Mouse (Mus musculus) limb, embryonic 14.5 days (tissue): ENCODE results near the gene Adcy3. TPM values are rescaled to one million over a fixed set of nuclear protein-coding genes. Genes with fewer than 3 reads are reported as not detected.

Source experiments
- ATAC-seq: fragments of 200-750 bp; cut with Nextera tagmentation; 2 replicates; pipeline ENCODE4 v1.8.0; 2017; ENCODE audit warnings: low read depth, moderate number of reproducible peaks, moderate TSS enrichment; ENCODE audit not compliant: low FRiP score
- DNase-seq: peaks from one replicate; pipeline ENCODE4 v3.0.0-alpha.2; 2015; ENCODE audit warnings: low spot score
- H3K27ac ChIP-seq: fragments of 300-500 bp; sonication (generic); replicated peaks from 2 replicates; pipeline ENCODE4 v1.5.1; 2014; ENCODE audit warnings: low read depth, mild to moderate bottlenecking, low read length, moderate library complexity, mixed read lengths
- H3K27me3 ChIP-seq: fragments of 300-500 bp; sonication (generic); 2 replicates; pipeline ENCODE4 v1.6.1; 2014; ENCODE audit warnings: low read length, mixed read lengths; ENCODE audit not compliant: control insufficient read depth, insufficient read depth
- H3K36me3 ChIP-seq: fragments of 300-500 bp; sonication (generic); 2 replicates; pipeline ENCODE4 v1.6.1; 2014; ENCODE audit warnings: mild to moderate bottlenecking, low read length, moderate library complexity, mixed read lengths; ENCODE audit not compliant: control insufficient read depth, insufficient read depth
- H3K4me1 ChIP-seq: fragments of 300-500 bp; sonication (generic); 2 replicates; pipeline ENCODE4 v1.6.1; 2014; ENCODE audit warnings: antibody characterized with exemption, low read length, mixed read lengths; ENCODE audit not compliant: control insufficient read depth, insufficient read depth
- H3K4me2 ChIP-seq: fragments of 300-500 bp; sonication (generic); replicated peaks from 2 replicates; pipeline ENCODE4 v1.6.1; 2014; ENCODE audit warnings: low read depth, mild to moderate bottlenecking, low read length, moderate library complexity; ENCODE audit not compliant: severe bottlenecking
- H3K4me3 ChIP-seq: fragments of 300-500 bp; sonication (generic); replicated peaks from 2 replicates; pipeline ENCODE4 v1.5.1; 2014; ENCODE audit warnings: low read length
- H3K9ac ChIP-seq: fragments of 300-500 bp; sonication (generic); 2 replicates; pipeline ENCODE4 v1.6.1; 2014; ENCODE audit warnings: mild to moderate bottlenecking, low read depth, low read length, moderate library complexity; ENCODE audit not compliant: severe bottlenecking
- H3K9me3 ChIP-seq: fragments of 300-500 bp; sonication (generic); 2 replicates; pipeline ENCODE4 v1.6.1; 2016; ENCODE audit warnings: low read length; ENCODE audit not compliant: control insufficient read depth
- POLR2A ChIP-seq: fragments of 200-500 bp; IDR thresholded peaks from 2 replicates; pipeline ENCODE4 v1.8.0; 2012; ENCODE audit warnings: inconsistent platforms, mild to moderate bottlenecking, moderate library complexity, borderline replicate concordance; ENCODE audit not compliant: insufficient read depth, insufficient read length; ENCODE audit errors: extremely low read depth
- WGBS: fragments of 180-500 bp; shearing (Covaris S2); extraction: QIAGEN DNeasy Blood & Tissue Kit; methylation state at CpG from one replicate; pipeline ENCODE4 v1.1.7; 2014; 5-methylcytosine and 5-hydroxymethylcytosine counted together
- polyA plus RNA-seq, 2 experiments: library from polyadenylated mRNA; depleted of rRNA in 1 of 2; stranded (reverse) in 1 of 2; unstranded in 1 of 2; fragments of >200 nt; fragmentation: Nextera tagmentation in 1 of 2; extraction: Ambion mirVana in 1 of 2; gene quantifications; 2 replicates each; pipeline versions ENCODE4 v1.2.1 to v1.2.3; 2012 to 2014

Adcy3 gene
- polyA plus RNA-seq, 2 experiments: 11.5 to 15.5 TPM

DNA sequence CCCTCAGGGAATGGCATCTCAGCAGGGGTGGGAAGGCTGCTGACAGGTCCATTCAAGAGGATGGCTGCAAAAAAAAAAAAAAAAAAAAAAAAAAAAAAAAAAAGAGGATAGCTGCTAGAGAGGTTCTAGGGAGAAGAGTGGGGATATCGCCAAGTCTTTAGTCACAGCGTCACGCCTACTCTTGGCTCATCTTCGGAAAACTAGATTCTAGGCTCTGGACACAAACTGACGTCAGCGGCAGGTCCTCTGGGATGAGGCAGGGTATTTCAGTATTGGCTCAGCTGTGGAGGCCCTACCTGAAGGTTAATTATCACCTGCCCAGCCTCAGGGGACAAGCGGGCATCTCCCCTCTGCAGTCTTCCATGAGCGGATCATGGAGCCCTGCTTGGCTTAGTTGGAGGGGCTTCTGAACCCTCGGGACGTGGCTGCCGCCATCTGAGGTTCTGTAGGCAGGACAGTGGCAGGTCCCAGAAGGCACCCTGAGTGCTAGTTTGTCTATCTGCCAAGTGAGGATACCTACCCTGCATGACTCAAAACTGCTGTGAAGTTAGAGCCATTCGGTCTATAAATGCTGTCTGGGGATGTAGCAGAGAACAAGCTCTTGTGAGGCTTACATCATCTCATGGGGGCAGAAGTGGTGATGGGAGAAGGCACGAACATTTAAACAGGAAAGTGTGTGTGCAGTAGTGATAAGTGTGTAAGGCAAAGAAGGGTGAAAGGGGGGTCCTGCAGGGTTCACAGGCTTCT is 68.7 kb downstream of the Adcy3 start:
- H3K9ac ChIP-seq: no peak overlapping the region
- H3K36me3 ChIP-seq: peaks cover 79% of the 10 kb centered on the region
- H3K4me2 ChIP-seq: no peak overlapping the region
- H3K4me1 ChIP-seq: no peaks in the 10 kb centered on the region
- DNase-seq (peak; percentile 22), ATAC-seq (no peak)
- no peak overlapping the region for H3K27ac ChIP-seq
- no peak for TF ChIP-seq POLR2A
- 90% methylated on average over 13 of the region's 13 CpGs for WGBS
- H3K27me3 ChIP-seq: no peaks in the 10 kb centered on the region
- H3K4me3 ChIP-seq: no peak overlapping the region
- no peaks in the 10 kb centered on the region for H3K9me3 ChIP-seq

DNA sequence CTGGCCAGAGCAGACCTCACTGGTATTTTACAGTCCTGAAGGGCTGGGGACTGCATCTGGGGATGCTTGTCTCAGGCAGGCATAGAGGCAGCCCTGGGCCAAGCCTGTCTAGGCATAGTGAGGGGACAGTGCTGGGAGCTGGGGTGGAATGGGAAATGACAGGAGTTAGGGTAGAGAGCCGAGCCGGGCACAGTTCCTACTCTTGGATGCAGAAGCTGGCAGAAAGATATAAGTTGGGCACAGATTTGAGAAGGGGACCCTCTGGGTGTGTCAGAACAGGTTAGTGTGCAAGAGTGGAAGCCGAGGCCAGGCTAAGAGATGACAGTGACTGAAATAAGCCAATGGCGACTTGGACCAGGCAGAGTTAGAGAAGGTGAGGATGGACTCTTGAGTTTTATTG is 69.3 kb downstream of the Adcy3 start:
- Histone ChIP-seq H3K36me3 (peaks cover 81% of the 10 kb centered on the region), H3K9me3 (no peaks in the 10 kb centered on the region), H3K4me1 (no peaks in the 10 kb centered on the region), H3K27ac (no peak overlapping the region), H3K27me3 (no peaks in the 10 kb centered on the region), H3K4me3 (no peak overlapping the region), H3K9ac (no peak overlapping the region), H3K4me2 (no peak overlapping the region)
- WGBS: 93% methylated on average over 4 of the region's 4 CpGs
- DNase-seq (no peak), ATAC-seq (no peak)
- no peak for TF ChIP-seq POLR2A

DNA sequence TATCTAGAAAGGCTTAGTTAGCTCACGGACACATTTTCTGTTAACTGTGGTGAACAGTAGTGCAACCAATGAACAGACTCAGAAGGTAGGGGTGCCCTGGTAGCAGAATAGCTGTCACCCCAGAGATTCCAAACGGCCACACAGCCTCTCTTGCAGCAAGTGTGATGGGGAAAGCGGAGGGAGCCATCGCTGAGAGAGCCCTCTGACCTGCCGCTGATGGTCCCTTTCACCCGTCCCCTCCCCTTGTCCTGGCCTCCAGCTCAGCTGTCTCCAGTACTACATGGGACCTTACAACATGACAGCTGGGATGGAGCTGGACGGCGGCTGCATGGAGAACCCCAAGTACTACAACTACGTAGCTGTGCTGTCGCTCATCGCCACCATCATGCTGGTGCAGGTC is 73.2 kb downstream of the Adcy3 start:
- no peak overlapping the region for H3K9ac ChIP-seq
- TF ChIP-seq POLR2A: no peak
- H3K27me3 ChIP-seq: no peaks in the 10 kb centered on the region
- no peak overlapping the region for H3K27ac ChIP-seq
- H3K4me1 ChIP-seq: no peaks in the 10 kb centered on the region
- DNase-seq: no peak
- no peak overlapping the region for H3K4me2 ChIP-seq
- ATAC-seq: no peak
- H3K36me3 ChIP-seq: peaks cover 73% of the 10 kb centered on the region
- WGBS: 97% methylated on average over 11 of the region's 11 CpGs
- H3K4me3 ChIP-seq: no peak overlapping the region
- no peaks in the 10 kb centered on the region for H3K9me3 ChIP-seq

DNA sequence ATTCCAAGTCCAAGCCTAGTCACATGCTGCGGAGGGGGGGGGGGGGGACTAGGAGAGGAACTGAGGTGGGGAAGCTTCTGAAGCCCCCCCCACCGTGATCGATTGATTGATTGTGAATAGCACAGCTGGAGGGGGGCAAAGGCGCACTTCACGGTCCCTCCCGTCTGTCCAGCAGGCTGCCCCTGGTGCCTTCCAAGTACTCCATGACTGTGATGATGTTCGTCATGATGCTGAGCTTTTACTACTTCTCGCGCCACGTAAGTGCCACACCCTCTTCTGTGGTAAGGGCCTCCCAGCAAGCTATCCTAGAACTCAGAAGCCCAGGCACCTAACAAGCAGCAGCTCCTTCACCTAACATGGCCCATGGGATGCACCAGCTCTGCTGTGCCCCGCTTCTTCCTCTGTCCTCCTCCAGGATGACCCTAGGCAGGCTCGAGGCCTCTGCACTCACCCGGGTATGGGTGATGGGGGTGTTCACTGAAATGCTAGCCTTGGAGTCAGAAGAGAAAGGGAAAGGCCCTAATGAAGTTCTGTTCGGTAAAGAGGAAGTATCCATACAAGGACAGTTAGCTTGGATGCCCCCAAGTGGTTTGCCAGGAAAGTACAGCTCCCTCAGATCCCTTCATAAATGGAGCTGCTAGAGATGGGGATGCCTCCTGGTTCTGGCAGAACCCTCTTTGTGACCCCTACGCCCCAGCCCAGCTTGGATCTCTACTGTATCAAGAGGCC is 75.7 kb downstream of the Adcy3 start:
- DNase-seq (peak; percentile 41), ATAC-seq (no peak)

DNA sequence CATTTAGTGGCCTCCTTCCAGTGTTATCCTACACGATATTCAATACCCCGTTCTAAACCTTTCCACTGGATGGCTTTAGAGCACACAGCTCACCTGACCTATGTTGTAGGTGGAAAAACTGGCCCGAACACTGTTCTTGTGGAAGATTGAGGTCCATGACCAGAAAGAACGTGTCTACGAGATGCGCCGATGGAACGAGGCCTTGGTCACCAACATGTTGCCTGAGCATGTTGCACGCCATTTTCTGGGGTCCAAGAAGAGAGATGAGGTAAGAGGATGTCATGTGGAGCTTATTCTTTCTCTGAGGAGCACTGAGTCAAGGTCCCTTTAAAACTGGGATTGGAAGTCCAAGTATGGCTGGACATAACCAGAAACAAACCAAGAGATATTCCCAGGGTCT is 76.3 kb downstream of the Adcy3 start:
- H3K27ac ChIP-seq: no peak overlapping the region
- H3K9me3 ChIP-seq: no peaks in the 10 kb centered on the region
- ATAC-seq (no peak), DNase-seq (no peak)
- no peak for TF ChIP-seq POLR2A
- no peak overlapping the region for H3K9ac ChIP-seq
- H3K27me3 ChIP-seq: no peaks in the 10 kb centered on the region
- H3K4me1 ChIP-seq: no peaks in the 10 kb centered on the region
- peaks cover 77% of the 10 kb centered on the region for H3K36me3 ChIP-seq
- H3K4me2 ChIP-seq: no peak overlapping the region
- no peak overlapping the region for H3K4me3 ChIP-seq
- WGBS: 95% methylated on average over 9 of the region's 9 CpGs

More for the DNA sequence above, 75.7 kb downstream of the Adcy3 start:
- Histone ChIP-seq H3K9ac (no peak overlapping the region), H3K27ac (no peak overlapping the region), H3K4me2 (no peak overlapping the region), H3K4me1 (no peaks in the 10 kb centered on the region), H3K36me3 (peaks cover 77% of the 10 kb centered on the region), H3K27me3 (no peaks in the 10 kb centered on the region), H3K9me3 (no peaks in the 10 kb centered on the region), H3K4me3 (no peak overlapping the region)
- TF ChIP-seq POLR2A: no peak
- 85% methylated on average over 15 of the region's 15 CpGs for WGBS
